Mouse (Mus musculus) midbrain, embryonic 15.5 days (tissue): Measurements from ENCODE around the gene Coq5. TPM values are rescaled to one million over a fixed set of nuclear protein-coding genes. Genes with fewer than 3 reads are reported as not detected.
"Not testable (repeated sequence)": the region's sequence is repeated elsewhere in the genome, so short reads cannot be mapped to it uniquely, and the experiment has no call there.

Experiments
- ATAC-seq: fragments of 200-750 bp; cut with Nextera tagmentation; replicated peaks from 2 replicates; pipeline ENCODE4 v1.8.0; 2017; ENCODE audit warnings: moderate TSS enrichment
- H3K27ac ChIP-seq: fragments of 300-500 bp; sonication (generic); 2 replicates; pipeline ENCODE4 v1.5.1; 2015; ENCODE audit warnings: mild to moderate bottlenecking, inconsistent platforms
- H3K27me3 ChIP-seq: fragments of 300-500 bp; sonication (generic); replicated peaks from 2 replicates; pipeline ENCODE4 v1.6.1; 2015; ENCODE audit warnings: inconsistent platforms
- H3K36me3 ChIP-seq: fragments of 300-500 bp; sonication (generic); replicated peaks from 2 replicates; pipeline ENCODE4 v1.6.1; 2015; ENCODE audit warnings: inconsistent platforms
- H3K4me1 ChIP-seq: fragments of 300-500 bp; sonication (generic); 2 replicates; pipeline ENCODE4 v1.6.1; 2015; ENCODE audit warnings: inconsistent platforms
- H3K4me2 ChIP-seq: fragments of 300-500 bp; sonication (generic); 2 replicates; pipeline ENCODE4 v1.6.1; 2015; ENCODE audit warnings: inconsistent platforms, mild to moderate bottlenecking, moderate library complexity
- H3K4me3 ChIP-seq: fragments of 300-500 bp; sonication (generic); 2 replicates; pipeline ENCODE4 v1.5.1; 2015; ENCODE audit warnings: mild to moderate bottlenecking, inconsistent platforms
- H3K9ac ChIP-seq: fragments of 300-500 bp; sonication (generic); 2 replicates; pipeline ENCODE4 v1.6.1; 2015; ENCODE audit warnings: mild to moderate bottlenecking, inconsistent platforms
- H3K9me3 ChIP-seq: fragments of 300-500 bp; sonication (generic); 2 replicates; pipeline ENCODE4 v1.6.1; 2016; ENCODE audit warnings: inconsistent platforms
- WGBS: fragments of 180-500 bp; shearing (Covaris S2); methylation state at CpG from one replicate; pipeline ENCODE4 v1.1.7; 2015; ENCODE audit warnings: mixed read lengths; 5-methylcytosine and 5-hydroxymethylcytosine counted together
- polyA plus RNA-seq: library from polyadenylated mRNA; unstranded; fragments of >200 nt; fragmentation: Nextera tagmentation; extraction: Ambion mirVana; gene quantifications from 2 replicates; pipeline ENCODE4 v1.2.1, GENCODE M21; 2015

Gene Coq5
- polyA plus RNA-seq, 1 experiment from 2014 or later: 57.0 TPM

DNA sequence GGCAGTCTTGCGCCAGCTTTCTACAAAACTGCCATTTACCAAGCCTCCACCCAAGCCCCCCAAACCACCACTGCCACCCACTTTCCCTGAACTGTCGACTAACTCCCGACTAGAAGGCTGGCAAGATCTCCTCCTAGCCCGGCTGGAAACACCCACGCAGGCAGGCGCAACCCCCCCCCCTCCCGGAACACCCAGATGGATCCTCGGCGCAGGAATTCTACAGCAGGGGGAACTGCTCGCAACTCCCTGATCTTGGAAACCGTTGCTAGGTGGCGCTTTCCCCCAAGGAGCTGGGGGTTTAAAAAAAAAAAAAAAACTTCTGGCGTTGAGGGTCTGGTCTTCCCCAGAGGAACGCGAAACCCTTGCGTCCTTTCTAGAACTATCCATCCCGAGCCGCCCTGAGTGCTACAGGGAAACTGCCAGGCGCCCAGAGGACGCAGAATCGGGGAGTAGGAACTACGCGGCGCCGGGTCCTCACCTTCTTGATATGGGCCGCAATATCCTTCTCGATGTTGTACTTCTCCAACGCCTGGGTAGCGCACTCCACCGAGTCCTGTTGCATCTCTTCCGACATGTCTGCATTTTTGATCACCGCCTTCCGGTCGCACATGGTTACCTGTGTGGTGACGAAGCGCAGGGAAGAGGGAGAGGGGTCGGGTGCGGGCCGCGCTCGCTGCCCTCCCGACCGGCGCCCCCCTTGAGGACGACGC, 20.7 kb downstream of the Coq5 start:
- peak overlapping the region; percentile 91 for H3K27ac ChIP-seq
- peak overlapping the region; percentile 70 for H3K9ac ChIP-seq
- H3K9me3 ChIP-seq: no peaks in the 10 kb centered on the region
- H3K36me3 ChIP-seq: peaks cover 16% of the 10 kb centered on the region
- H3K4me2 ChIP-seq: peak overlapping the region; percentile 57
- H3K4me3 ChIP-seq: peak overlapping the region; percentile 62
- WGBS: 1% methylated on average over 46 of the region's 46 CpGs
- H3K4me1 ChIP-seq: peaks cover 29% of the 10 kb centered on the region
- no peaks in the 10 kb centered on the region for H3K27me3 ChIP-seq
- ATAC-seq: peak; percentile 69

DNA sequence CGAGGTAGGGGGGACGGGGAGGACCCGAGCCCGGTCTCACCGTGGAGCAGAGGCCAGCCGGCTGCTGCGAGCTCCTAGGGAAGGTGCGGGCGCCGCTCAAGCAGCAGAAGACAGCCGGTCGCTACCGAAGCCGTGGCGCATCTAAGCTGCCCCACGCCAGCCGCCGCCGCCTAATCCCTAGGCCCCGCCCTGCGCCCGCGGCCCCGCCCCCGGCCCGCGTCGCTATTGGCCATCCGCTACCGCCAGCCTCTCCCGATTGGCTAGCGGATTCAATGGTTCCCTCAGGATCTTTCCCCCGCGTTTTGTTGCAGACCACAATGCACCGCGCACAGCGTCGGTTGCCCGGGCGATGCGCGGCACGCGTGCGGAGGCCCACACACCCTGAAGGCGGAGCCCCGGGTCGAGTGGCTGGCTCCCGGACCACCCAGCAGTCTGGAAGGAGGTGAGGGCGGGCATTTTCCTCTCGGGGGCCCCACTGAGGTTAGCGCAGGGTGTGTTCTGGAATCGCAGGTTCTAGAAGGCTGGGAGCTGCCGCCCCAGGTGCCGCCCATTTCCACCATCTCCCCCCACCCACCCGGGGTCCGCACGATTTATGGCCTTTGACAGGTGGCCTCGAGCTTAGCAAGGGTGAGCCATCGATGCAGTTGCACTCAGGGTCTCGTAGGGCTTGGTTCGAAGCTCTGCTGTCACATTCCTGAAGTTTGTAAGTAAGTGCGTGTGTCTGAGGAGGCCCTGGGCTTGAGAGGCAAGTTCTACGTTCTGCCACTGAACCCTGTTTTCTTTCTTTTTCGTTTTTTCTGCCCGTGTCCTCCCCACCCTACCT, 21.5 kb downstream of the Coq5 start, which contains the start of gene Dynll1:
Gene Dynll1 (minus strand): TSS at position 208 of the 823 bp plus-strand sequence.
- Histone ChIP-seq H3K27me3 (no peaks in the 10 kb centered on the region), H3K9me3 (no peaks in the 10 kb centered on the region), H3K4me3 (peak within 1 kb of the TSS; percentile 62), H3K27ac (peak within 1 kb of the TSS; percentile 91), H3K9ac (peak within 1 kb of the TSS; percentile 70), H3K36me3 (peaks cover 9% of the 10 kb centered on the region; the same call in 1 of the 2 replicates), H3K4me1 (peaks cover 29% of the 10 kb centered on the region), H3K4me2 (peak within 1 kb of the TSS; percentile 70)
- peak; percentile 98 for ATAC-seq
- WGBS: under 1% methylated on average over 66 of the region's 66 CpGs

DNA sequence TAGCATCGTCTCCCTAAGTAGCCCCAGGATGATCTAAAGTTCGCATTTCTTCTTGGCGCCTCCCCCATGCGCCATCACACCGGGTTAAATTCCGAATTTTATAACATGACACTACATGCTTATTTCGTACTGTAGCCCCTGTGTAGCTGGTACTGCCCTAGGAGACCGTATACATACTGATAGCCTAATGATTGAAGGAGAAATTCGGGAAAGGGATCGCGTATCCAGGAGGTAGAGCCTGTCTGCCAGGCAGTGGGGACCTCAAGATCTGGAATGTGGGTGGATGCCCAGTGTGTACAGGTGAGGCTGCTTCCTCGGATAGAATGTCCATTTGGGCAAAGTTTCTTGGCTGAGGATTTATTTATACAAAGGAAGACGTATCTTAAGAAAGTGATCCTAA, 22.1 kb downstream of the Coq5 start:
- H3K27me3 ChIP-seq: no peaks in the 10 kb centered on the region
- H3K4me2 ChIP-seq: peak overlapping the region; percentile 70
- no peaks in the 10 kb centered on the region for H3K9me3 ChIP-seq
- peaks cover 8% of the 10 kb centered on the region; the same call in 1 of the 2 replicates for H3K36me3 ChIP-seq
- H3K4me3 ChIP-seq: peak overlapping the region; percentile 62
- H3K4me1 ChIP-seq: peaks cover 29% of the 10 kb centered on the region
- H3K27ac ChIP-seq: peak overlapping the region; percentile 43
- no peak for ATAC-seq
- H3K9ac ChIP-seq: peak overlapping the region; percentile 47
- WGBS: 26% methylated on average over 13 of the region's 13 CpGs

DNA sequence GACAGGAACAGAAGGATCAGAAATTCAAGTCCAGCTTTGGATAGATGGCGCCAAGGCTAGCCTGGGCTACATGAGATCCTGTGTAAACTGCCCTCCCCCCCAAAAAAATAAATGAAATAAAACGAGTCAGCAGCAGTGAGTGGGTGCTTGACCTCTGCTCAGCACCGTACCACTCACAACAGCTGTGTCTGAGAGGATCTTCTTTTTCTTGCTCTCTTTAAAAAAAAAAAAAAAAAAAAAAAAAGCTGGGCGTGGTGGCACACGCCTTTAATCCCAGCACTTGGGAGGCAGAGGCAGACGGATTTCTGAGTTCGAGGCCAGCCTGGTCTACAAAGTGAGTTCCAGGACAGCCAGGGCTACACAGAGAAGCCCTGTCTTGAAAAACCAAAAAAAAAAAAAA, 22.7 kb downstream of the Coq5 start:
- 0 out of 2 replicates have a peak overlapping the region, but pooled peaks have one; percentile 62 for H3K4me3 ChIP-seq

DNA sequence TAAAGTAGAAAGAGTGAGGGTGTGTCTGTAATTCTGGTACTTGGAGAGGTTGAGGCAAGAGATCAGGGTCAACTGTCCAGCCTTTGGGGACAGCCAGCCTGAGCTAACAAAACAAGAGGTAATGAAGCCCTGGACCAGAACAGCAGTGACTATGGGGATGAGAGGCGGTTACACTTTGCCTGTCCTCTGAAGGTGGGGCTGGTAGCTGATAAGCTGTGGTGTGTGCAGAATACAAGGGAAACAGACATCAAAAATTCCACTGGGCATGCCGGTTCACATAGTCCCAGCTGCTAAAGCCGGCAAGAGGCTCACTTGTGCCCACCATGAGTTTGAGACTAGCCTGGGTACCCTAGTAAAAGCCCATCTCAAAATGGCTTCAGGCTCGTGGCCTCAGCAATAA, 32.9 kb downstream of the Coq5 start:
- Histone ChIP-seq H3K27ac (no peak overlapping the region), H3K4me1 (peaks cover 10% of the 10 kb centered on the region), H3K4me2 (no peak overlapping the region), H3K27me3 (no peaks in the 10 kb centered on the region), H3K9me3 (no peaks in the 10 kb centered on the region), H3K9ac (no peak overlapping the region), H3K4me3 (no peak overlapping the region), H3K36me3 (no peaks in the 10 kb centered on the region)
- 84% methylated on average over 4 of the region's 4 CpGs for WGBS
- ATAC-seq: no peak

More for the DNA sequence above, 22.7 kb downstream of the Coq5 start:
- not testable (repeated sequence) for H3K36me3 ChIP-seq, H3K9ac ChIP-seq, ATAC-seq, H3K27ac ChIP-seq, H3K9me3 ChIP-seq, H3K27me3 ChIP-seq
- Histone ChIP-seq H3K4me1 (peaks cover 29% of the 10 kb centered on the region), H3K4me2 (peak overlapping the region; percentile 70)
- WGBS: 89% methylated on average over 7 of the region's 7 CpGs

DNA sequence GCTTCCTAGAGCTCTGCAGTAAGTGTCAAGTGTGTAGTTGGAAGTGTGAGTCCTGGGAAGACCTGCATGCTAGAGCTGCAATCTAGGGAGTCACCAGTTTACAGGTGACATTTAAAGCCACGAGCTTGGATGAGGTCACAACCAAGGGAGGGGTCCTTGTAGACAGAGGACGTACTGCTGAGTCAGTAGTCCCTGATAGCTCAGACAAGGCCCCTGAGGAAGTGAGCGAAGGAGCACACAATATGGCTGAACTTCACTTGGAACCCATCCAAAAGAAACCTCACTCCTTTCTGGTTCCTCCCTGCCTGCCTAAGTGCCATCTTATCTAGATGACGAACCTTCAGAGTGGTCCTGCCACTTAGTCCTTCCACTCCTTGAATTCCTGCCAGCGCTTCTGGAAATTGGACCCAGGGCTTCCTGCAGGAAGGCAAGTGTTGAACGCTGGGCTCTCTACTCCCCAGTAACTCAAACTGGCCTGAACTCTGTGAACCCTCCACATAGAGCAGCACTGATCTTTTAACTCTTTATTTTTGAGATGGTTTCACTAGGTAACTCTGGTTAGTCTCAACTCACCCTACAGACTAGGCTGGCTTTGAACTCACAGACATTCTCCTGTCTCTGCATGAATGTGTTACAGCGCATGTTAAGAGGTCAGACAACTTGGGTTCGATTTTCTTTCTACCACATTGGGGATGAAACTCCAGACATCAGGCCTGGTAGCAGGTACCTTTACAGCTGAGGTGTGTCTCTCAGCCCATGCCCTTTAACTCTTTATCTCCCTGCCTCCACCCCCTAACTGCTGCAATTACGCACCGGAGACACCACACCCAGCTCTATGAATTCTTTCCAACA, 33.6 kb downstream of the Coq5 start:
- WGBS: 81% methylated on average over 10 of the region's 10 CpGs
- Histone ChIP-seq H3K9me3 (no peaks in the 10 kb centered on the region), H3K27me3 (no peaks in the 10 kb centered on the region), H3K4me3 (no peak overlapping the region), H3K4me1 (peaks cover 17% of the 10 kb centered on the region), H3K4me2 (no peak overlapping the region), H3K9ac (no peak overlapping the region), H3K36me3 (no peaks in the 10 kb centered on the region), H3K27ac (no peak overlapping the region)
- ATAC-seq: no peak

DNA sequence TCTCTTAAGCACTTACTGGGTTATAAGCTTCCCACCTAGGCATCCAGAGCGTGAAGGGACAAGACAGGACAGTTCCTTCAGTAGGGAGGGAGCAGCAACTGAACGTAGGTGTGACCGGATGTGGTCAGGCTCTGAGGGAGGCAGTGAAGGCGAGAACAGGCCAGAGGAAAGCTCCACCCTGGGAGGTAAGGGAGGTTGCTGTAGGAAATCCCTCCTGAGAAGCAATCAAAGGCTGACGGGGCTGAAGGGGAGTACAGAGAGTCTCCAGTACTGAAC, 34.1 kb downstream of the Coq5 start:
- peaks cover 20% of the 10 kb centered on the region for H3K4me1 ChIP-seq
- no peak overlapping the region for H3K9ac ChIP-seq
- H3K27me3 ChIP-seq: no peaks in the 10 kb centered on the region
- no peak overlapping the region for H3K4me2 ChIP-seq
- H3K36me3 ChIP-seq: no peaks in the 10 kb centered on the region
- 37% methylated on average over 5 of the region's 5 CpGs for WGBS
- no peak overlapping the region for H3K27ac ChIP-seq
- no peak overlapping the region for H3K4me3 ChIP-seq
- H3K9me3 ChIP-seq: no peaks in the 10 kb centered on the region
- ATAC-seq: no peak

DNA sequence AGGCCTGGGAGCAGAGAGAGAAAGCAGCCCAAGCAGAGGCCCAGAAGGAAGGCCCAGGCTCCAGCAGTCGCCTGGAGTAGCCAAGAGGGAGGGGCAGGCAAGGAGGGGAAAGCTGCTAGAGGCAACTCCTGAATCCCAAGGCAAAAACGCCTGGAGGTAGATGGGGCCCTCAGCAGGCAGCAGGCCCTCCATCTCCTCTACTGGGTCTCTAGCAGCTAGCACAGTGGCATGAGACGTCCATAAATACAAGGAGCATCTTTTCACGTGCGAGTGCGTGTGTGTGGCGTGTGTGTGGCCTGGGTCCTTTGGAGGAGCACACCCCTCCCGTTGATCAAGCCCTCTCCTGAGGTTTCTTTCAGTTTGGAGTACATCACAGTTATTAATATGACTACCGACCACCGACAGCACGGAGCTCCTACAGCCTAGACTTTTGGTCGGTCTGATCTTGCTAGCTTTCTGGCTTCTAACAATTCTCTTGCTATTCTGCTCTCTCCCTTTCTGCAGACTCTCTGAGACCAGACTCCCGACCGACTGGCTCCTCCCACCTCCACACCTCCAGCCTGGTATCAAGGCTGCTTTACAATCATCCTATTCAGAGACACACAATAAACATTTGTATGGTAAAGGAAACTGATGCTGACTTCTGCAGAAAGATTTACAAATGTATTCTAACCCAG, 37.6 kb downstream of the Coq5 start:
- Histone ChIP-seq H3K4me1 (peaks cover 32% of the 10 kb centered on the region), H3K4me3 (no peak overlapping the region), H3K9ac (no peak overlapping the region), H3K27ac (peak overlapping the region; percentile 67), H3K9me3 (no peaks in the 10 kb centered on the region), H3K27me3 (no peaks in the 10 kb centered on the region), H3K4me2 (0 out of 2 replicates have a peak overlapping the region, but pooled peaks have one; percentile 4), H3K36me3 (no peaks in the 10 kb centered on the region)
- WGBS: 3% methylated on average over 14 of the region's 14 CpGs
- ATAC-seq: no peak

DNA sequence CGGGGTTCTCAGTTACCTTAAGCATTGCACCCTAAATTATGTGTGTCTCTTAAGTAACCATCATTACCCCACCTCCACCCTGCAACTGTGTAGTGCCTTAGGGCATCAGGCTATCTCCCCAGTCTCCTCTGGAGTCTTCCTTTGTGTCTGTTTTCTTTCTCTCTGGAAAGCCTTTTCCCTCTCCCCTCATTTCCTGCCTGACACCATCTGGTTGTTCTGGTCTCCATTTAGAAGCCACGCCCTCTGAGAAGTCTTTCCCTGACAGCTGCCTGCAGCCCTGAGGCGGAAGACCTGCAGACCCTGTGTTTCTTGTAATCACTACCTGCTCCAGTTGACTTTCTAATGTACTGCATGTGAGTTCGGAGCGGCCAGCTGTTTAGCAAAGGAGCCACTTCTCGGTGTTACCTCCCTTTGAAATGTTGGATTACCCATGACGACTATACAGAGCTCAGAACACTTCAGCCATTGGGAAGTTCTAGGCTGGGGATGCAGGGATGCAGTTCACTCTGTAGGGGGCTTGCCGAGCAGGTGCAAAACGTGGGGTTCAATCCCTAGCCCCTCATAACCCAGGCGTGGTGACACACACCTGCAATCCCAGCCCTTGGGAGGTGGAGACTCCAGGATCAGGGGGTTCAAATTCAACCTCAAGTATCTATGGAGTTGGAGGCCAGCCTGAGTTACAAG, 38.3 kb downstream of the Coq5 start:
- Histone ChIP-seq H3K27me3 (no peaks in the 10 kb centered on the region), H3K9ac (no peak overlapping the region), H3K4me2 (no peak overlapping the region), H3K4me1 (peaks cover 32% of the 10 kb centered on the region), H3K36me3 (no peaks in the 10 kb centered on the region), H3K4me3 (no peak overlapping the region), H3K27ac (peak overlapping the region; percentile 67), H3K9me3 (no peaks in the 10 kb centered on the region)
- WGBS: 8% methylated on average over 10 of the region's 10 CpGs
- 0 out of 2 replicates have a peak, but pooled peaks have one; percentile 25 for ATAC-seq

DNA sequence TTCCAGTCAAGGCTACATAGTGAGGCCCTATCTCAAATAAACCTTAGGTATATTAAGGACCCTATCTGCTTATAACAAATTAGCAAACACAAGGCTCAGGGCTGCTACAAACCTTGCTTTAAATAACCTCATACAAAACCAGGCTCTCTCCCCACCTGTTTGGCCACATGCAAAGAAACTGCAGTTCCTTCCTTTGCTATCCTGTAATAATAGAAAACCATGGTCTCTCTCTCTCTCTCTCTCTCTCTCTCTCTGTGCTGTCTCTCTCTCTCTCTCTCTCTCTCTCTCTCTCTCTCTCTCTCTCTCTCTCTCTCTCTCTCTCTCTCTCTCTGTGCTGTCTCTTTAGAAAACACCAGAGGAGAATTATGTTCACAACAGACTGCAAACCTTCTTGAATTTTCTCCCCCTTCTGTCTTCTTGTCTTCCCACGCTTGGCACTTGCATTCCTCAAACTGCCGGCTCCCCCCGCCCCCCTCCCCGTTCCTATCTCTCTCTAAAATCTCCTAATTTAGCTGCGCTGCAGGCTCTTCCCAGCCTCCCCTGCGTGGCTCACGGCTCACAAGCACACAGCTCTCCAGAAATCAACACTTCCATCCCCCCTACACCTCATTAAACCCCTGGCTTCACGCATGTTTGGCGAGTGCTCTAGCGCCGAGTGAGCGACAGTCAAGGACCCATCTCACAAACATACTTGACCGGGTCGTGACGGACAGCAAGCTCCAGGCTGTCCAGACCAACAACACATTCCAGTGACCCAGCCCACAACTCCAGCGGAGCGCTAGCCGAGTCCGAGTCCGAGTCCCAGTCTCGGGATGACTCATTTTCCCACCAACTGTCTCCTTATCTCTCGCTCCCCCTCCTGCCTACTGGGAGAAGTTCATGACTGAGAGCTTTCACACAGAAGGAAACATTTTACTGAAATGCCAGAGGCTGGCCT, 39.8 kb downstream of the Coq5 start:
- no peaks in the 10 kb centered on the region for H3K36me3 ChIP-seq
- H3K9ac ChIP-seq: peak overlapping the region; percentile 28; the same call in 1 of the 2 replicates
- ATAC-seq: peak; percentile 70
- H3K4me1 ChIP-seq: peaks cover 32% of the 10 kb centered on the region
- H3K4me3 ChIP-seq: peak overlapping the region; percentile 34
- WGBS: under 1% methylated on average over 22 of the region's 22 CpGs
- no peaks in the 10 kb centered on the region for H3K27me3 ChIP-seq
- H3K4me2 ChIP-seq: peak overlapping the region; percentile 66
- peak overlapping the region; percentile 61 for H3K27ac ChIP-seq
- no peaks in the 10 kb centered on the region for H3K9me3 ChIP-seq
